Mouse (Mus musculus) urinary bladder, postnatal 36 days (tissue): ENCODE results near the gene Atp13a1.

Experiments
- DNase-seq, 2 experiments: peaks; one replicate each; pipeline ENCODE4 v3.0.0; 2022; ENCODE audit warnings: low spot score in 2 of 2, mixed read lengths in 1 of 2

Atp13a1 gene

DNA sequence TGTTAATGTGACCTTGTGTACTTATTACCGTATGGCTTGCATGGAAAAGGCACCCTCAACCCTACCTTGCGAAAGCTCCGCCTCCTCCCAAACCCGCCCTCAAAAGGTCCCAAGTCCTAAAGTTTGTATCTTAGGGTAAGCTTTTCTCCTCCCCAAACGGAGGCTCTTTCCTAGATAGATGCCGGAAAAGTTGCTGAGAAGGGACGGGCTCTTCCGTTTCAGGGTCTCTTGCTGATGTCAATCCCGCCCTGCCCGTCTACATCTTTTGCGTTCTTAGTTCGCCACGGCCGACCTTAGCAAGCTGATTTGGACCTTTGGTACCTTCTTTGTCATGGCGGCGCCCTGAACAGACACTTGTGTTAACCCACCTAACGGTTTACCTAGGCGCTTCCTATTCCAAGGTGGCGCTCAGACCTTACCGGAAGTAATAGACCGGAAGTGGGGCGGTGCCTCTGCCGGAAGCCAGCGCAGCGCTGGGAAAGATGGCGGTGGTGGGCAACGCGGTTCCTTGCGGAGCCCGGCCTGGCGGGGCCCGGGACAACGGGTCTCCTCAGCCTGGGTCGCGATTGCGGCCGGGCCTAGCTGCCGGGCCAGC lies at the start of gene Atp13a1, which contains the start of gene Zfp866:
Atp13a1 (plus strand) TSS at position 391 of the 595 bp plus-strand sequence.
Zfp866 (minus strand) TSS at position 406 of the 595 bp plus-strand sequence.
- peak; percentile 86 to 89 for DNase-seq

DNA sequence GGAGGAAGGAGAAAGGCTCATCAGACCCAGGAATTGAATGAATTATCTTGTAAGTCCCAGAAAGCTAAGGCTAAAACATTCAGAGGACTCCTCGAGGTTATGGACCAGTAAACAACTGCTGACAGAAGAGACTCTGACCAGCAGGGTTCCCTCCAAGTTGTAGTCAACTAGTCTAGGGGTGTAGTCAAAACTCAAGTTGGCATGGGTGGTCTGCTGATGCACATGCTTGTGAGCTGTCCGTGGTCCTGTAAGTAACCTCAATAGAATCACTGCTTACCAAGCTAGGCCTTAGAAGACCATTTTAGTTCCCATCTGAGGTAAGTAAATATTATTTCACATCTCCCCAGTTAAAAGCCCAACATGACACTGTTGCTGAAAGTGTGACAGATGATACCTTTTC lies 49.7 kb upstream of the Atp13a1 start:
- no peak for DNase-seq

DNA sequence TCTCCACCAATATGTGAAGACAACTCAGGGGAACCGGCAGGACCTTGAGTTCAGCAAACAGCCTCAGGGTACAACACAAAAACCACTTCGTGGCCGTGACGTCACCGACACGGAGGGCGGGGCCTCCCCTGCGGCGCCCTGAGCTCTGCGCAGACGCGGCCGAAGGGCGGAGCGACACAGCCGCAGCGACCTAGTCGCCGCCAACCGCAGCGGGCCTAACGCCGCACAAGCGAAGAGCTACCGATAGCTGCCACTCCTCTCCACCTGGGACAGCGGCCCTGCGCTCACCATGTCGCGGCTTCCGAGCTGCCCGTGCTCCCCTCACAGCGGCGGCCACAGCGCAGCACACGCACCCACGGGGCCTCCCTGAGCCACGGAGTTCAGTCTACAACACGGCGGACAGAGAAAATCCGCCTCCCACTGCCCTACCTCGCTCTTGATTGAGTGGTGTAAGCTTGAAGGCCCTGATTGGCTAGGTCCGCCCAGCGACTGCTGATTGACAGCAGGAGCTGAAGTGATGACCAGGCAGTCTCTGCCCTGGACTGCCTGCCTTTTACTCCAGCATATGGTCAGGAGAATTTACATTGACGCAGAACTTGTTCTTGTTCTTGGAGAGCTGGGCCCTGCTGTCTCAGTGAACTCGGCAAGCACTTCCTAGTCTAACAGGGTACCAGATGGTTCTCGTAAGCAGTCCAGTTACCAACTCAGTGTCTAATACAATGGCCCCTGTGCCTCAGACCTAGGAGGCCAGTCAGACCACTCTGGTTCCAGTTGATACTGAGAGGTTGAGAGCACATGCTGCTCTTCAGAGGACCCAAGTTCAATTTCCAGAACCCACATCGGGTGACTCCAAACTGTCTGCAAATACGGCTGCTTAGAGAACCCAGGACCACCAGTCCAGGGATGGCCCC lies 41.2 kb upstream of the Atp13a1 start, which contains the start of gene Zfp963:
Zfp963 (minus strand) TSS at position 427 of the 911 bp plus-strand sequence.
- peak; percentile 92 to 94 for DNase-seq

DNA sequence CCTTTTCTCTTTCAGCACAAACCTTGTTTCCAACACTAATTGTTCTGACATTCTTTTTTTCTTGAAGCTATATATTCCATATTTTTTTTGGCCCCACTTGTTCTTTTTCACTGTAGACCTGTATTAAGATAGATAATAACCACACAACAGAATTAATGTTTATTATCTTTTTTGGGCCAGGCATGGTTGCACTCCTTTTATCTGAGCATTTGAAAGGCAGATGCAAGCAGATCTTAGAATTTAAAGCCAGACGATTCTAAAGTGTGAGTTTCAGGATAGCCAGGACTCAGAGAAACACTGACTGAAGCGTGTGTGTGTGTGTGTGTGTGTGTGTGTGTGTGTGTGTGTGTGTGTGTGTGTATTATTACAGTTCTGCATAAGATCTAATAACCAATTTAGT lies 38.5 kb upstream of the Atp13a1 start:
- no peak for DNase-seq

DNA sequence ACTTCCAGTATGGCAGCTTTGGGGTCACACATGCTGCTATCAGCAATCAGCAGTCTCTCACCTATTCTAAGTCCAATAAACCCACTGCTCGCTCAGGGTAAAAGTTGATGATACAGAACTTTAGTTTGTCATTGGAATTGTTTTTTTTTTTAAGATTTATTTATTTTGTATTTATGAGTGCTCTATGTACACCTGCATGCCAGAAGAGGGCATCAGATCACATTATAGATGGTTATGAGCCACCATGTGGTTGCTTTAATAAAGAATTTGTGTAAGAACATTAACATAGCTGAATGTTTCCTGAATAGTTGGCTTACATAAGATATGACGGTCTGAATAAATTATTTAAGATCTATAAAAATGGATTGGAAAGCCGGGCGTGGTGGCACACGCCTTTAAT lies 32.6 kb upstream of the Atp13a1 start:
- no peak for DNase-seq

DNA sequence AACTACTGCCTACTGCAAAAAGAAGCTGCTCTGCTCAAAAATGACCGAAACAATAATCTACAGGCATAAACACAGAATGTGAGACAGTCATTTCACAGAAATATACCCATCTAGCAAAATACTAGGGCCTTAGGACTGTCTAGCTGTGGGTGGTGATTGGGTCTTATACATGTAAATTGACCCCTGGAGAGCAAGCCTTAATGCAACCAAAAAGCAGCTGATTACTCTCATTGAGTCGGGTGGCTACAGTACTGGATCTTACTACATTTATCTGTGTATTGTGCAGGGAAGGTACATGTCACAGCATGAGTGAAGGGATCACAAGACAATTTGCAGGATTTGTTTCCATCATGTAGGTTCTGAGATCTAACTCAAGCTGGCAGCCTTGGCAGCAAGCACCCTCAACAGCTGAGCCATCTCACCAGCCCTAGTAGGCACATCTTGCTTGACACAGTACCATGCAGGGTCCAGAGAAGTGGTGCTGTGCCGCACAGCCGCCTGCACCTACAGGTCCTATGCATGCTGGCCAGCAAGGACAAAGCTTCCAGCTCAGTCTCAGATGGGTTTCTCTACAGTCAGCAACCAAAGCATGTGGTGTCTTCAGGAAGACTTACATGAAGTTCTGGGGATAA lies 29.0 kb upstream of the Atp13a1 start:
- no peak for DNase-seq

DNA sequence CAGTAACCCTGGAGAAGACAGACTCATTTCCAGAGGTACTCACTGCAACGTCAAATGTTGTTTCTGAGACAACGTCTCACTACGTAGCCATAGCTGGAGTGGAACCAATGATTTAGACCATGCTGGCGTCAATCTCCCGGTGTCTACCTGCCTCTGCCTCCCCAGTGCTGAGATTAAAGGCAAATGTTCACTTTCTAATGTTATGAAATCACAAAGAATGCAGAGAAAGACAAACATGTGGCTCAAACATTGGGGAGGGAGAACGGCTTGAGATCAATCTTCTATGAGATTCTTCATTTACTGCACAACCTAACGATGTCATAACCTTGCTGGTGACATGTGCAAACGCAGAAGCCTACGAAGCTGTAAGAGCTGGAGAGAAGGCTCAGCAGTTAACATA lies 19.7 kb upstream of the Atp13a1 start:
- no peak for DNase-seq

DNA sequence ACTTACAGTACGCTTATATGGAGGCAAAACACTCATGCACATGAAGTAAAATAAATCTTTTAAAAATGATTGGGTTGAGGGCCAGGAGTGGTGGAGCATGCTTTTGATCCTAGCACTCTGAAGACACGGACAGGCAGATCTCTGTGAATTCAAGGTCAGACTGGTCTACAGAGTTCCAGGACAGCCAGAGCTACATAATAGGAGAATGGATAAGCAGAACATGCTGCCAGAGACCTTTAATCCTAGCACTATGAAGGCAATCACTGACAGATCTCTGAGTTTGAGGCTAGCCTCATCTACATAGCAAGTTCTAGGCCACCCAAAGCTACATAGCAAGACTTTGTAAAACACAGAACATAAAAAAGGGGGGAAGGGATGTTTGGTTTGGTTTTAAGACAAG lies 18.9 kb upstream of the Atp13a1 start:
- no peak for DNase-seq

DNA sequence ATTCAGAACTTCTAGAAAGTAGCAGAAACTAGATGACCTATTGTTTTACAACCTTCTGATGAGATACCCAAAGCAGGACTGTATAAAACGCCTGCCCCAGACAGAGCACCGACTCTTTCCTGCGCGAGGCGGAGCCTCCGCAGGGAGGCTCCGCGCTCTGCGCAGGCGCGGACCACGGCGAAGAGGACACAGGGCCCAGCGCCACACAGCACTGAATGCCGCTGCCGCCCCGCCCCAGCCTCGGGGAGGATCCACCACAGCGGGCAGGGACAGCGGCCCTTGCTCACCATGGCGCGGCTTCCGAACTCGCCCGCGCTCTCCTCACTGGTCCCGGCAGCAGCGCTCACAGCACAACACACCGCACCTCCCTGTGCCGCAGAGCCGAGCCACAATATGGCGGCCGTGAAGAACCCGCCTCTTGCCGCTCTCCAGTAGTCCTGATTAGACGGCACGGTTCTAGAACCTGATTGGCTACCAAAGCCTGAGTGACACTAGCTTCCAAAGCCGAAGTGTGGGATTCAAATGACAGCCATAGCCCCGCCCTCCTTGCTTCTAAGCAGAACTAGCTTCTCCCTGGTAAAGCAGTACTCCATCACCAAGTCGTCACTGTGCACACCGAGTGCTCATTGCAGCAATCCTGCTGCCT lies 16.3 kb upstream of the Atp13a1 start, which contains the start of gene Gm20422:
Gm20422 (minus strand) TSS at position 384 of the 646 bp plus-strand sequence.
- DNase-seq = peak; percentile 81 to 85

DNA sequence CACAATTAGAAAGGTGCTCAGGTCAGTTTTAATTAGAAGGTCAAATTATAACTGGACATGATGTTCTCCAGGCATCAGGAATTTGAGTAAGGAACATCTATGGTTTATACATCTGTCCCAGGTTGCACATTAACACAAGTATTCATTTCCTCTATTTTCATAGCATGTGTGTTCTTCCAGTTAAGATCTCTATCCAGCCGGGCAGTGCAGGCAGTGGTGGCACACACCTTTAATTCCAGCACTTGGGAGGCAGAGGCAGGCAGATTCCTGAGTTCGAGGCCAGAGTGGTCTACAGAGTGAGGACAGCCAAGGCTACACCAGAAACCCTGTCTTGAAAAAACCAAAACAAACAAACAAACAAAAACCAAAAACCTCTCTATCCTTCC lies 15.8 kb upstream of the Atp13a1 start:
- DNase-seq = no peak

DNA sequence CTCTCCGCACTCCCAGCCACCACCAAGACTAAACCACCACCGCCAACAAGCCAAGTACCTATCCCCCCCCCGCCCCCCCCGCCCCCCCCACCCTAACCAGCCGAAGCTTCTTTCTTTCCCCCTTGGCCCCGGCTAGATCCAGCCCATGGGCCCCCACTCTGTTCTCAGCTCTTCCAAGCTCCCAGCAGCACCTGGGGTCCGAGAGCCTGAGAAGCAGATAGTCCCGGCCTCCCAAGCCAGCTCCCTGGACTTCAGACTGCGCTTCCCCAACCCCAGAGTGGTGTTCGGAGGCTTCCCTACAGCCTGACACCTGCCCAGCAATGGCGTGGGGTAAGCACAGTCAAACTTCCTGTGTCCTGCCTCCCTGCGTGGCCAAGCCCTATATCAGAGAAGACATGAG lies 13.9 kb upstream of the Atp13a1 start:
- DNase-seq = no peak

DNA sequence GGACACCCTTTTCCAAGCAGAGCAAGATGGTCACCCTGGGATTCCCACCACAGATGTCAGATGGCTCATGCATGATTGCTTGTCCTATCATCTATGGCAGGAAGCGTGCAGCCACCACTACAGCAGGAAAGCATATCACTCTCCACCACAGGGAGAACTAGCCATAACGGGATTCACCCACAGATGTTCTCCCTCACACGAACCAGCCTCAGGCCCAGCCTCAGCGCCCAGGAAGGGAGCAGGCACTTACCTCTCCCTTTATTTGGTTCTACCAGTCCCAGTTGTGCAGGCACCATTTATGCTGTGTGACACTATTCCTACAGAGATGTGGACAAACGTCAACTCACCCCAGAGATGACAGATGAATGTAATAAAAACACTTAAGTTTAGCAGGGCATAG lies 1.9 kb upstream of the Atp13a1 start:
- no peak for DNase-seq

DNA sequence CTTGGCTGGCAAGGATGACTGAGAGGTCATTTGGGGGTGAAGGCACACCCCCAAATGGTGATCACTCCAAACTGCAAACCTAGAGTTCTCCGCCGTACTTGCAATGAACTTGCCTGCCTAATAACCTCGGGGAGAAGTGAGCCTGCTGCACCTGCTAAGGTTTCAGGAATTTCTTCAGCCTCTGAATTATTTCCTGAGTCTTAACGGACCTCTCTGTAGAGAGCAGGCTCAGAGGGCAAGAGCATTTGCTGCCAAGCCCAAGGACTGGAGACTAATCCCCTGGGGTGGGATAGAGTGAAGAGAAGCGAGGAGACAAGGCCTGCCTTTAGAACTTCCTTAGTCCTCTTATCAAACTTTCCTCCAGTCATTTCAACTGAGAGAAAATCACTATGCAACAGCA lies 1.2 kb upstream of the Atp13a1 start:
- DNase-seq = no peak

DNA sequence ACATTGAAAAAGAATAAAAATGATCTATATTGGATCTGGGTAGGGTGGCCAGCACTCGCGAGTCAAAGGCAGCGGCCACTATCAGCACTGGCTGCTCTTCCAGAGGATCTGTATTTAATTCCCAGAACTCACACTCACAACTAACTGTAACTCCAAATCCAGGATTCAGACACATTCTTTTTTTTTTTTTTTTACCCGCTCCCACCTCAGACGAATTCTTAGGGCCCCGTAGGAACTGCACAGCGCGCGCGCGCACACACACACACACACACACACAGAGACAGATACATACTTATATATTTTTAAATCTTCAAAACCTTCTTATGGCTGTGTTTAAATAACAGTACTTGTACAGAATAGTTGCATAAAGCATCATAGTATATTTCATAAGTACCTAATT lies 599 bp upstream of the Atp13a1 start:
- no peak for DNase-seq

DNA sequence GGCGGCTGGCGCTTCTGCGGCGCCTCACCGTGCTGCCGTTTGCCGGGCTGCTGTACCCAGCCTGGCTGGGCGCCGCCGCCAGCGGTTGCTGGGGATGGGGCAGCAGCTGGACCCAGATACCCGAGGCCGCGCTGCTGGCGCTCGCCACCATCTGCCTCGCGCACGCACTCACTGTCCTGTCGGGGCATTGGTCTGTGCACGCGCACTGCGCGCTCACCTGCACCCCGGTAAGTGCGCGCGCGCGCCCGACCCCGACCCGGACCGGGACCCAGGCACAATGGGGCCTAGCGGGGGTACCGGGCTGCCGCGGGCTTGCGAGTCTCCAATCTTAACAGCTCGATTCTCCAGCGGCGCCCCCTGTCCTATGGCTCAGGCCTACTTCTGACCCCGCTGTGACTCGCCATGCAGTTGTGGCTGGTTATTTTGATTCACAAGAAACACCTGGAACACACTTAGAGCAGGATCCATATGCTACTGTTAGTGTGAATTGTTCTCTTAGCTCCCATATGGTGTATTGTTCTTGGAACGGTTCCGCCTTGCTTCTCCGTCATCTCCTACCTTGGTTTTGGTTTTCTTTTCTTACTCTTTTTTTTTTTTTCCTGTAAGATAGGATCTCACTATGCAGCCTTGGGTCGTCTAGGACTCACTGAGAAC lies 579 bp downstream of the Atp13a1 start:
- DNase-seq = no peak

DNA sequence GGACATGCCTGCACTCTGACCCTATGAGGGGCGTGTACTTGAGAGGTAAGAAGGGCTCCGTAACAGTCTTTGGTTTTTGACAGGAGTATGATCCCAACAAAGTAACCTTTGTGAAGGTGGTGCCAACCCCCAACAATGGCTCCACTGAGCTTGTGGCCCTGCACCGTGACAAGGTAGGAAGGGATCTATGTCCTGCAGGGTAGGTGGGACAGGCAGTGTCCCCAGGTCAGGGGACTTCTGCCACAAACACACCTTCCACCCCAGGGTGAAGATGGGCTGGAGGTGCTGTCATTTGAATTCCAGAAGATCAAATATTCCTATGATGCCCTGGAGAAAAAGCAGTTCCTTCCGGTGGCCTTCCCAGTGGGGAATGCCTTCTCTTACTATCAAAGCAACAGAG lies 2.7 kb downstream of the Atp13a1 start:
- no peak for DNase-seq

DNA sequence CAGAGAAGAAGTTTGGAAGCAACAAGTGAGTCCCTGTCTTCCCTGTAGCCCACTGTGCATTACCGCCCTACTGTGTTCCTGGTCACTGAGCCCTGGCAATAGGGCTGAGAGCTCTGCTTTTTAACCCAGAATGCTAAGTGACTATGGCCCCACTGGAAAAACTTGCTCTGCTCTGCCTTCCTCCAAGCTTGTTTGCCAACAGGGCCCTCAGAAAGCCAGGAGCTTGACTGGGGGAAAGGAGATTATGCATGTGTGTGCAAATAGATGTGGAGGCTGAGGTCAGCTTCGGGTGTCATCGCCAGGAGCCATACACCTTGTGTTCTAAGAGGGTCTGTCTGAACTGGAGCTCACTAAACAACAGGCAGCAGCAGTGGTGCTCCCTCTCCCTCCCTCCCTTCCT lies 3.1 kb downstream of the Atp13a1 start:
- peak in 1 of 2 experiments; percentile 27 for DNase-seq

DNA sequence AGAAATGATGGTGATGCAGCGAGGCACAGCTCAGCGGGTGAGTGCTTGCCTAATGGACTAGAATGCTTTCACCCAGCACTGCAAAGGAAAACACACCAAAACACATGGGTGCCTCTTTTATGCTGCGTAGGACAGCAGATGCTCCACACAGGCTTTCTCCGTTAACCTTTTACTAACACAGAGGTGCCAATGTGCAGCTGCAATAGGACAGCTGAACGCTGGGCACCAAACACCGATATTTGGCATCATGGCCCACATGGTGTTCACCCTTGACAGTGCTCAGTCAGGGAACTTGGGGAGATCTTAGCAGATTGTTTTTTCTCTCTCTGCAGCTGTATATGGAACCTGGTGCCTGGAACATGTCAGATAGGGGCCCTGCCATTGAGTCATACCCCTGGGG lies 3.9 kb downstream of the Atp13a1 start:
- no peak for DNase-seq

DNA sequence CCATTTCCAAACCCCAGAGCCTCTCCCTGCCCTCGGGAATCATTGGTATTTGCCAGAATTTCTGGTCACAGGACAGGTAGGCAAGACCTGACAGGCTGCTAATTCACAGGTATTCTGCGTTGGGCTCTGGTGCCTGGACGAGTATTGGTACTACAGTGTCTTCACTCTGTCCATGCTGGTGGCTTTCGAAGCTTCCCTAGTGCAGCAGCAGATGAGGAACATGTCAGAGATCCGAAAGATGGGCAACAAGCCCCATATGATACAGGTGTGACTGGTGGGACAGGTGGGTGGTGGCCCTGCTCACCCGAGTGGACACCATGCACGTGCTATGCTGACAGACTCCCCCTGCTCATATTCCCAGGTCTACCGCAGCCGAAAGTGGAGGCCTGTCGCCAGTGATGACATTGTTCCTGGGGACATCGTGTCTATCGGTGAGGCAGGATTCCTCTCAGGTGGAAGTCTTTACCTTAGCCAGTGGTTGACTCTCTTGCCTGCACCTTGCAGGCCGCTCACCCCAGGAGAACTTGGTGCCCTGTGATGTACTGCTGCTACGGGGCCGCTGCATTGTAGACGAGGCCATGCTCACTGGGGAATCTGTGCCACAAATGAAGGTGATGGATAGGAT lies 5.9 kb downstream of the Atp13a1 start:
- DNase-seq = no peak

DNA sequence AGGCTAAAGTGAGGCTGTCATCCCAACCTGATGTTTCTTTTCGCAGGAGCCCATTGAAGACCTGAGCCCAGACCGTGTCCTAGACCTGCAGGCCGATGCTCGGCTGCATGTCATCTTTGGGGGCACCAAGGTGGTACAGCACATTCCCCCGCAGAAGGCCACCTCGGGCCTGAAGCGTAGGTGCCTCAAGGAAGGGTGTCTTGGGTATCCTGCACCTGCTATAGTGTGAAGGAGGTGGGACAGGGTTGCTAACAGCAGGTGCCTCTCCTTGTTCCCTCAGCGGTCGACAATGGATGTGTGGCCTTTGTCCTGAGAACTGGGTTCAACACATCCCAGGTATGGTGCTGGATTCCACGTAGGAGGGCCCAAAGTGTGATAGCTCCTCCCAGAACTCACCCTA lies 6.7 kb downstream of the Atp13a1 start:
- DNase-seq = no peak

DNA sequence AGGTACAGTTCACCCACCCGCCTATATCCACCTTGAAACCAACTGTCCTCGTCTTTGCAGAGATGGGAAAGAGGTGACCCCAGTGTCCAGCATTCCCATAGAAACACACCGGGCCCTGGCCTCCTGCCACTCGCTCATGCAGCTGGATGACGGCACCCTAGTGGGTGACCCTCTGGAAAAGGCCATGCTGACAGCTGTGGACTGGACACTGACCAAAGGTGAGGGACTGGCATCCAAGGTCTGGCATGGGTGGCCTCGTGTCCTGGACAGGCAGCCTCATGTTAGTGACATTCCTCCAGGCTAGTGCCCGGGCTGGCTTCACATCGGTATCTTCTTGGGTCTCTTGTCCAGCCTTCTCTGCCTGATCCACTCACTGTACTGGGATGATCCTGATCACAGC lies 8.3 kb downstream of the Atp13a1 start:
- no peak for DNase-seq
